Mouse (Mus musculus): ENCODE measurements around the gene Tpk1.

DNA sequence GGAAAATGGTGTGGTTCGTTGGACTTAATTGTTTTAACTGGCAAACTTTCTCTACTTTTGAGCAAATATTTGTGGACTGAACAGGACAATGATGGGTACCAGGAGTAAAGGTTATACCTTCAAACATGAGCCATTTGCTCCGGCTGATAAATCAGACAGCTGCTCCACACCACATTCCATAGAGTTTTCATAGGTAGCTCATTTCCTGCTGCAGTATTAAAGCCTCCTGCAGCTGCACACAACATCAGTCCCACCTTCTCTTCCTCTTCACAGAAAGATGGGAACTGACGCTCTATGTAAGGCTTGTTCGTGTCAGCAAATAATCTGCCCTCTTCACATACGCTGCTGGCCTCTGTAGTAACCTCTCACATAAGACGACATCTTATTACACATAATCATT lies 22.4 kb downstream of the Tpk1 start:
- TF ChIP-seq CTCF (IDR thresholded peaks at IDR 0.05; ENCODE audit: extremely low read depth, insufficient read depth, low read length) (no peak), POLR2A (IDR thresholded peaks at IDR 0.05; ENCODE audit: extremely low read depth, insufficient read depth, low read length) (no peak)

Measured in cortical plate, adult 2 months (tissue).